Mouse (Mus musculus) kidney, postnatal 4 days (tissue): ENCODE data around the gene Slc9a5.

Source experiments
- DNase-seq, 2 experiments: peaks; one replicate each; pipeline ENCODE4 v3.0.0; 2021; ENCODE audit warnings: mixed read lengths in 2 of 2

The Slc9a5 gene

DNA sequence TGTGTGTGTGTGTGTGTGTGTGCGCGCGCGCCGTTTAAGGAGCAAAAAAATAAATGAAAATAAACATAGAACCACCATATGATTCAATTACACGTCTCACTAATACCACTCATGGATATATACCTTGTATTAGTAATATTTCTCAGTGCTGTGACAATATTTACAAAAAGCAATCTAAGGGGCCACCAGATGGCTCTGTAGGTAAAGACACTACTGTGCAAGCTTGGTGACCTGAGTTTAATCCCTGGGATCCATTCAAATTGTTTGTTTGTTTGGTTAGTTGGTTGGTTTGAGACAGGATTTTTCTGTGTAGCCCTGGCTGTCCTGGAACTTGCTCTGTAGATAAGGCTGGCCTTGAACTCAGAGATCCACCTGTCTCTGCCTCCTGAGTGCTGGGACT is 61.3 kb downstream of the Slc9a5 start:
- no peak for DNase-seq

DNA sequence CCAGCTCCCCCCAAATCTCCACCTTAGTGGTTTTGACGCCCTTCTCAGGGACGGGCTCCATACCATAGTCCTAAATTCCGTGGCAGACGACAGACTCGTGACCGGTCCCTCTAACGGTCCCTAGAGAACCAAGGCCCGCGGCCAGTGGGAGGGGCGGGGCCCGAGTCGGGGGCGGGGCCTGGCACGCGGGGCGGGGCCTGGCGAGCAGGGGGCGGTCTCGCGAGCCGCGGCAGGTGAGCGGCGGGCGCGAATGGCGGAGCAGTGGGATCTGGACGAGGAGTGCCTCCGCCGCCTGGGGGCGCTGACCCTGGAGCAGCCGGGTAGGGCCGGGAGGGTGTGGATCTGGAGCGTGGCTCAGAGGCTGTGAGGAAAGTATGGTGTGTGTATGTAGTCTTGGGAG is 64.7 kb downstream of the Slc9a5 start, which contains the start of the genes Kctd19 and Lrrc36:
TSS of gene Kctd19 (minus strand) at position 112 of the 400 bp plus-strand sequence.
TSS of gene Lrrc36 (plus strand) at position 181 of the 400 bp plus-strand sequence.
- peak; percentile 73 to 83 for DNase-seq

DNA sequence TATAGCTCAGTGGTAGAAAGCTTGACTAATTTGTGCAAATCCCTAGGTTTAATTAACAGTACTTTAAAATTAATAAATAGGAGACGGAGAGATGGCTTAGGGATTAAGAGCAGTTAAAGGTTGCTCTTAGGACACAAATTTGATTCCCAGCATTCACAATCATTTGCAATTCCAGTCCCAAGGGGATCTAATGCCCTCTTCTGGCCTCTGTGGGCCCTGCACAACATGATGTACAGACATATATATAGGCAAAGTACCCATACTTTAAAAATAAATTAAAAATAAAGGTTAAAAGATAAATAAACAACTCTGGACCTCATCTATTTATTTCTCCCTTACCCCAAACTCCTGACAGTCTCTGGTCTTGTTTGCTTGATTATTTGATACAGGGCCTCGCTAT is 70.3 kb downstream of the Slc9a5 start:
- DNase-seq, result peak; percentile 30 to 31
